Mouse (Mus musculus) ES-Bruce4 (cell line): ENCODE results near the gene Fam126b. TPM values are rescaled to one million over a fixed set of nuclear protein-coding genes. Genes with fewer than 3 reads are reported as not detected.
A peak's percentile ranks its signal among the peaks of the same experiment; 100 is the strongest.
"Not testable (repeated sequence)": the region's sequence is repeated elsewhere in the genome, so short reads cannot be mapped to it uniquely, and the experiment has no call there.

ENCODE experiments used
- H3K27ac ChIP-seq: 2 replicates; pipeline ENCODE4 v1.5.1; 2012; ENCODE audit warnings: low read length, inconsistent platforms; ENCODE audit not compliant: insufficient read depth
- H3K27me3 ChIP-seq: 2 replicates; pipeline ENCODE4 v1.6.1; 2012; ENCODE audit warnings: mild to moderate bottlenecking, low read length, inconsistent platforms; ENCODE audit not compliant: control insufficient read depth, poor library complexity, insufficient read depth, severe bottlenecking
- H3K36me3 ChIP-seq: 2 replicates; pipeline ENCODE4 v1.6.1; 2012; ENCODE audit warnings: inconsistent platforms, mild to moderate bottlenecking, low read length, moderate library complexity; ENCODE audit not compliant: control insufficient read depth, poor library complexity, insufficient read depth, severe bottlenecking
- H3K4me1 ChIP-seq: one replicate; pipeline ENCODE4 v1.8.1; 2011; ENCODE audit warnings: low read length; ENCODE audit not compliant: control insufficient read depth, insufficient read depth
- H3K4me3 ChIP-seq: 2 replicates; pipeline ENCODE4 v1.5.1; 2011; ENCODE audit warnings: low read depth, mild to moderate bottlenecking, low read length
- H3K9ac ChIP-seq: 2 replicates; pipeline ENCODE4 v1.6.1; 2012; ENCODE audit warnings: low read depth, mild to moderate bottlenecking, inconsistent platforms; ENCODE audit not compliant: poor library complexity, severe bottlenecking
- H3K9me3 ChIP-seq: replicated peaks from 2 replicates; pipeline ENCODE4 v1.6.1; 2012; ENCODE audit warnings: mild to moderate bottlenecking, low read length, inconsistent platforms; ENCODE audit not compliant: control insufficient read depth, poor library complexity, insufficient read depth, severe bottlenecking
- CTCF ChIP-seq: IDR thresholded peaks from one replicate; pipeline ENCODE4 v1.8.1; 2011; ENCODE audit warnings: low read depth, low read length
- EP300 ChIP-seq: IDR thresholded peaks from 2 replicates; pipeline ENCODE4 v1.6.1; 2011; ENCODE audit warnings: low read depth, low read length; ENCODE audit not compliant: insufficient read depth
- POLR2A ChIP-seq: IDR thresholded peaks from one replicate; pipeline ENCODE4 v1.8.1; 2011; ENCODE audit warnings: low read length; ENCODE audit not compliant: insufficient read depth
- polyA plus RNA-seq: library from polyadenylated mRNA; stranded (reverse); fragments of >200 nt; gene quantifications from 2 replicates; pipeline ENCODE4 v1.2.4, GENCODE M21; 2011; ENCODE audit warnings: low read depth; ENCODE audit not compliant: missing spikeins, insufficient read depth, insufficient read length

Gene Fam126b
- polyA plus RNA-seq, 1 experiment = 16.6 TPM

GRCm38 (mm10) chr1:58610166-58610565 lies 24.0 kb upstream of the Fam126b start:
- 0 out of 2 replicates have a peak, but pooled peaks cover 5% of the 10 kb centered on the region for H3K9me3 ChIP-seq
- H3K4me1 ChIP-seq = no peaks in the 10 kb centered on the region
- TF ChIP-seq EP300 = no peak
- no peak for TF ChIP-seq CTCF
- TF ChIP-seq POLR2A = no peak
- no peaks in the 10 kb centered on the region for H3K27me3 ChIP-seq
- no peak overlapping the region for H3K9ac ChIP-seq
- H3K36me3 ChIP-seq = no peaks in the 10 kb centered on the region
- H3K27ac ChIP-seq = no peak overlapping the region
- H3K4me3 ChIP-seq = no peak overlapping the region

- H3K36me3 ChIP-seq, H3K27me3 ChIP-seq, H3K4me1 ChIP-seq, H3K27ac ChIP-seq, H3K9me3 ChIP-seq, H3K4me3 ChIP-seq, H3K9ac ChIP-seq: not testable (repeated sequence)
These were observed 23.5 kb upstream of the Fam126b start for GRCm38 (mm10) chr1:58609591-58609990.

GRCm38 (mm10) chr1:58603738-58604137 lies 17.6 kb upstream of the Fam126b start:
- Histone ChIP-seq H3K4me3 (no peak overlapping the region), H3K27ac (no peak overlapping the region), H3K27me3 (no peaks in the 10 kb centered on the region), H3K9ac (no peak overlapping the region), H3K9me3 (0 out of 2 replicates have a peak, but pooled peaks cover 5% of the 10 kb centered on the region), H3K4me1 (no peaks in the 10 kb centered on the region), H3K36me3 (no peaks in the 10 kb centered on the region)
- TF ChIP-seq CTCF = no peak
- no peak for TF ChIP-seq POLR2A
- TF ChIP-seq EP300 = no peak

GRCm38 (mm10) chr1:58602681-58603080 lies 16.6 kb upstream of the Fam126b start:
- Histone ChIP-seq H3K27me3 (no peaks in the 10 kb centered on the region), H3K4me1 (no peaks in the 10 kb centered on the region), H3K9me3 (0 out of 2 replicates have a peak, but pooled peaks cover 5% of the 10 kb centered on the region), H3K9ac (no peak overlapping the region), H3K4me3 (no peak overlapping the region), H3K27ac (no peak overlapping the region), H3K36me3 (no peaks in the 10 kb centered on the region)
- TF ChIP-seq EP300 = no peak
- no peak for TF ChIP-seq CTCF
- no peak for TF ChIP-seq POLR2A

- H3K4me3 ChIP-seq = no peak overlapping the region
- no peaks in the 10 kb centered on the region for H3K36me3 ChIP-seq
- no peak overlapping the region for H3K27ac ChIP-seq
- H3K4me1 ChIP-seq = no peaks in the 10 kb centered on the region
- H3K9me3 ChIP-seq = no peaks in the 10 kb centered on the region
- no peaks in the 10 kb centered on the region for H3K27me3 ChIP-seq
- TF ChIP-seq POLR2A (no peak), EP300 (no peak), CTCF (no peak)
- no peak overlapping the region for H3K9ac ChIP-seq
These were observed 1.4 kb upstream of the Fam126b start for GRCm38 (mm10) chr1:58587491-58587890.

GRCm38 (mm10) chr1:58585373-58586170 lies 551 bp downstream of the Fam126b start:
- Histone ChIP-seq H3K36me3 (no peaks in the 10 kb centered on the region), H3K27ac (no peak overlapping the region), H3K4me1 (no peaks in the 10 kb centered on the region), H3K9ac (peak overlapping the region; percentile 47), H3K9me3 (no peaks in the 10 kb centered on the region), H3K4me3 (peak overlapping the region; percentile 80), H3K27me3 (no peaks in the 10 kb centered on the region)
- no peak for TF ChIP-seq CTCF
